Mouse (Mus musculus) stomach, postnatal 0 days (tissue): Measurements from ENCODE around the gene Iqub.

Source experiments
- CTCF ChIP-seq: IDR thresholded peaks from 2 replicates; pipeline ENCODE4 v1.5.1; 2016; ENCODE audit warnings: antibody characterized with exemption, low read depth, mild to moderate bottlenecking, moderate library complexity
- EP300 ChIP-seq: optimal IDR thresholded peaks from 2 replicates; pipeline ENCODE3; 2016; ENCODE audit warnings: antibody characterized with exemption

DNA sequence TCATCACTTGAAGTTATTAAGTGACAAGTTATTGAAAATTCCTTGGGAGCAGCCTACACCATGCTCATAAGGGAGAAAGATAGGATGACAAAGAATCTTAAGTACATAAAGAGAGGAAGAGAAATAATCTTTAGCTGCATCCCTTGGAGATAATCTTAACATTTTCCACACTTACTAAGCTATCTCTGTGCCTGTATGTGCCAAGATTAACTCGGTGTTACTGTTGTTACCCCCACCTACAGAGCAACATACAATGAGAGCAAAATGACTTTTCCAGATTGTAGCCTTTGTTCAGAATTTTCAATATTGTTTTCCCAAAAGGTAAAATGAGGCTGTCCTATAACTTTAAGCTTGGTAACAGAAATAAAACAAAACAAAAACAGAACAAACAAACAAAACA, 99.4 kb downstream of the Iqub start:
- TF ChIP-seq CTCF (no peak), EP300 (no peak)
